Mouse (Mus musculus): ENCODE data around the gene Ecsit. TPM values are rescaled to one million over a fixed set of nuclear protein-coding genes. Genes with fewer than 3 reads are reported as not detected.

Ecsit gene
- polyA plus RNA-seq, 1 experiment from 2014 or later: 43.5 TPM

Small RNA genes lying within 50 kb of the gene (microRNA-seq; reads per million reads assigned to microRNA genes)
- 0.50 reads per million for gene Mir7084

Other genes with a start within 250 kb of the Ecsit start
- gene Angptl8, start 249.9 kb downstream of the Ecsit start, polyA plus RNA-seq (2015; fragmentation: Nextera tagmentation; extraction: Ambion mirVana): 6.4 TPM in 2 replicates
- 39.4 and 41.6 TPM in 2 replicates for gene Dock6, start 232.8 kb downstream of the Ecsit start, polyA plus RNA-seq (2015; fragmentation: Nextera tagmentation; extraction: Ambion mirVana)
- gene Rab3d, start 167.2 kb downstream of the Ecsit start, polyA plus RNA-seq (2015; fragmentation: Nextera tagmentation; extraction: Ambion mirVana): 106 and 130 TPM in 2 replicates
- 3.4 and 4.6 TPM in 2 replicates for gene Ccdc159, start 158.0 kb downstream of the Ecsit start, polyA plus RNA-seq (2015; fragmentation: Nextera tagmentation; extraction: Ambion mirVana)
- gene Tmem205, start 157.9 kb downstream of the Ecsit start, polyA plus RNA-seq (2015; fragmentation: Nextera tagmentation; extraction: Ambion mirVana): 74.5 and 81.2 TPM in 2 replicates
- gene Plppr2, start 148.4 kb downstream of the Ecsit start, polyA plus RNA-seq (2015; fragmentation: Nextera tagmentation; extraction: Ambion mirVana): 6.9 and 7.1 TPM in 2 replicates
- 5.6 and 6.0 TPM in 2 replicates for gene Swsap1, start 129.7 kb downstream of the Ecsit start, polyA plus RNA-seq (2015; fragmentation: Nextera tagmentation; extraction: Ambion mirVana)
- 10.4 and 11.8 TPM in 2 replicates for gene Epor, start 121.9 kb downstream of the Ecsit start, polyA plus RNA-seq (2015; fragmentation: Nextera tagmentation; extraction: Ambion mirVana)
- gene Rgl3, start 96.0 kb downstream of the Ecsit start, polyA plus RNA-seq (2015; fragmentation: Nextera tagmentation; extraction: Ambion mirVana): 6.1 and 6.2 TPM in 2 replicates
- gene Ccdc151, start 82.8 kb downstream of the Ecsit start, polyA plus RNA-seq (2015; fragmentation: Nextera tagmentation; extraction: Ambion mirVana): 0.53 and 0.59 TPM in 2 replicates
- gene Prkcsh, start 82.6 kb downstream of the Ecsit start, polyA plus RNA-seq (2015; fragmentation: Nextera tagmentation; extraction: Ambion mirVana): 102 TPM in 2 replicates
- 1.9 and 2.1 TPM in 2 replicates for gene Elavl3, start 33.4 kb downstream of the Ecsit start, polyA plus RNA-seq (2015; fragmentation: Nextera tagmentation; extraction: Ambion mirVana)
- not detected in 2 replicates for gene Gm49318, start 14.2 kb downstream of the Ecsit start, polyA plus RNA-seq (2015; fragmentation: Nextera tagmentation; extraction: Ambion mirVana)
- gene Zfp653, start 14.1 kb downstream of the Ecsit start, polyA plus RNA-seq (2015; fragmentation: Nextera tagmentation; extraction: Ambion mirVana): 11.2 and 11.7 TPM in 2 replicates
- 505 and 582 TPM in 2 replicates for gene Cnn1, start 13.8 kb upstream of the Ecsit start, polyA plus RNA-seq (2015; fragmentation: Nextera tagmentation; extraction: Ambion mirVana)
- 152 and 158 TPM in 2 replicates for gene Elof1, start 31.7 kb upstream of the Ecsit start, polyA plus RNA-seq (2015; fragmentation: Nextera tagmentation; extraction: Ambion mirVana)
- gene Acp5, start 50.3 kb upstream of the Ecsit start, polyA plus RNA-seq (2015; fragmentation: Nextera tagmentation; extraction: Ambion mirVana): 42.2 and 45.3 TPM in 2 replicates
- gene Pigyl, start 71.4 kb upstream of the Ecsit start, polyA plus RNA-seq (2015; fragmentation: Nextera tagmentation; extraction: Ambion mirVana): 90.4 and 93.4 TPM in 2 replicates
- 1.0 and 1.9 TPM in 2 replicates for gene Zfp872, start 102.7 kb upstream of the Ecsit start, polyA plus RNA-seq (2015; fragmentation: Nextera tagmentation; extraction: Ambion mirVana)
- gene Zfp809, start 140.3 kb upstream of the Ecsit start, polyA plus RNA-seq (2015; fragmentation: Nextera tagmentation; extraction: Ambion mirVana): 27.5 and 29.7 TPM in 2 replicates
- gene Zfp599, start 174.5 kb upstream of the Ecsit start, polyA plus RNA-seq (2015; fragmentation: Nextera tagmentation; extraction: Ambion mirVana): 2.7 and 3.3 TPM in 2 replicates
- gene Zfp810, start 222.2 kb upstream of the Ecsit start, polyA plus RNA-seq (2015; fragmentation: Nextera tagmentation; extraction: Ambion mirVana): 13.6 and 15.2 TPM in 2 replicates

Data from stomach, embryonic 16.5 days (tissue).